Mouse (Mus musculus): ENCODE results near the gene Rarb.

DNA sequence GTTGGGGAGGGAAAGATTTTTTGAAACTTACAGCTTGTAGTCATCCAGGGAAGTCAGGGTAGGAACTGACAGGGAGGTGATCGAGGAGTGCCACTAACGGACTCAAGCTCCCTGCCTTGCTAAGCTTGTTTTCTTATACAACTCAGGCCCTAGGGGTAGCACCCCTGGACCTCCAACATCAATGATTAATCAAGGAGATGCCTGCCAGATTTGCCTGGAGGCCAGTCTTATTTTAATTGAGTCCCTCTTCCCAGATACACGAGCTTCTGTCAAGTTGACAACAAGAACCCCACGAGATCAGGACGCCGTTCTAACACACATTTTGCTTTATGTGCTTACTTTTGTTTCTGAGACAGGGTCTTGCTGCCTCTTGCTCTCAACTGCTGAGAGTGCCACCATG is 338.3 kb downstream of the Rarb start:
- TF ChIP-seq CTCF (IDR thresholded peaks at IDR 0.05; ENCODE audit: low read depth) (no peak), EP300 (IDR thresholded peaks at IDR 0.05; ENCODE audit: low read depth) (no peak)
